Comparison of ENCODE assay signal across 7 mouse cellular contexts in the genomic region with DNA sequence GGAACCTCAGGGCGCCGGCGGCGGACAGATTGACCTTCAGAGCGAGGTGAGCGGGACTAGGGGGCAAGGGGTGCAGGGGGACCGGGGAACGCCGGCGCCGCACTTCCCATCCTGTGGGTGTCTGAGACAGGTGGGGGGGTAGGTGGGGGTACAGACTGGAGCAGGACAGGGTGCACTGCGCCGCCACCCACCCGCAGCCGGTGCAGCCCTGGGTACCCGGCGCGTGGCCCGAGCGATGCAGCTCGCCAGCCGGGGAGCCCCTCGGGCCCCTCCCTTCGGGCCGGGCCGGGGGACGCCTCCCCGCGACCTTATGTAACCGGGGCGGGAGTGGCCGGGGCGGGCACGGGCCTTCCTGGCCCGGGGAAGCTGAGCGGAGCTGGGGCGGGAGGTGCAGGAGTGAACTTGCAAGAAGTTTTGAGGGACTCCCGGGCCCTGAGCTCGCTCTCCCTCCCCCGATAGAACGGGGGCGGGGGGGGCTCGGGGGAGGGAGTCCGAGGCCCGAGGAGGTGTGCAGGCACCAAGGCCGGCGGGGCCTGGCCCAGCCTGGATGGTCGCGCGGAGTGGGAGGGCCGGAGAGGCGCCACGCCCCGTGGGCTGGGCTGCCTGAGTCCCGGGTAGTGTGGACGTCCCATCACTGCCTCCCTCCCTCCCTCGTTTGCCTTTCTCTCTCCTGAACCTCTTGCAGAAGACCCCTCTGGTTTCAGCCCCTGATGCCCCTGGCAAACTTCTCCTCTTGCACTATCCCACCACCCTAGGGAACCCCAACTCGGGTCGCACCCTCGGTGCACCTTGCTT. TPM values are rescaled to one million over a fixed set of nuclear protein-coding genes. Genes with fewer than 3 reads are reported as not detected.
DNase-seq lines count a peak whose midpoint lies in the region; ATAC-seq lines count a peak whose summit lies in the region.

No protein-coding gene starts in this region.

- no peaks in the 10 kb centered on the region for H3K9me3 ChIP-seq in embryonic facial prominence, embryonic 10.5 days
- no peaks in the 10 kb centered on the region for H3K9me3 ChIP-seq in limb, embryonic 11.5 days (ENCODE audit: control insufficient read depth, low read length)
- H3K9me3 ChIP-seq in midbrain, embryonic 13.5 days = no peaks in the 10 kb centered on the region

- no peaks in the 10 kb centered on the region for H3K36me3 ChIP-seq in embryonic facial prominence, embryonic 10.5 days (replicated peaks)
- no peaks in the 10 kb centered on the region for H3K36me3 ChIP-seq in limb, embryonic 11.5 days (ENCODE audit: control insufficient read depth, insufficient read depth, low read length)
- no peaks in the 10 kb centered on the region for H3K36me3 ChIP-seq in midbrain, embryonic 13.5 days

- H3K27me3 ChIP-seq in embryonic facial prominence, embryonic 10.5 days (replicated peaks; ENCODE audit: low read depth, poor library complexity, severe bottlenecking) = peaks cover 53% of the 10 kb centered on the region
- peaks cover 5% of the 10 kb centered on the region; the same call in 1 of the 2 replicates for H3K27me3 ChIP-seq in limb, embryonic 11.5 days (ENCODE audit: control insufficient read depth, insufficient read depth, low read length)
- peaks cover 35% of the 10 kb centered on the region for H3K27me3 ChIP-seq in midbrain, embryonic 13.5 days

- H3K4me3 ChIP-seq in embryonic facial prominence, embryonic 10.5 days = peak overlapping the region; percentile 77
- H3K4me3 ChIP-seq in limb, embryonic 11.5 days (ENCODE audit: low read depth, low read length) = peak overlapping the region; percentile 59
- H3K4me3 ChIP-seq in midbrain, embryonic 13.5 days (replicated peaks) = peak overlapping the region; percentile 48

- peak overlapping the region; percentile 38 for H3K9ac ChIP-seq in limb, embryonic 11.5 days (ENCODE audit: low read length)
- peak overlapping the region; percentile 51 for H3K9ac ChIP-seq in midbrain, embryonic 13.5 days (replicated peaks)

- WGBS in embryonic facial prominence, embryonic 10.5 days = under 1% methylated on average over 59 of the region's 60 CpGs
- WGBS in limb, embryonic 11.5 days = under 1% methylated on average over 50 of the region's 60 CpGs
- 2% methylated on average over 48 of the region's 60 CpGs for WGBS in midbrain, embryonic 13.5 days

- DNase-seq in adrenal gland, adult 2 months = peak; percentile 96
- peak; percentile 78 for DNase-seq in embryonic facial prominence, embryonic 10.5 days (ENCODE audit: low spot score)
- peak; percentile 95 for DNase-seq in kidney, adult 11 months
- peak; percentile 81 for DNase-seq in limb, embryonic 11.5 days (ENCODE audit: low spot score)
- DNase-seq in spleen, adult 18-20 months = peak; percentile 94

- peaks cover 39% of the 10 kb centered on the region for H3K4me1 ChIP-seq in embryonic facial prominence, embryonic 10.5 days
- peaks cover 20% of the 10 kb centered on the region for H3K4me1 ChIP-seq in limb, embryonic 11.5 days (ENCODE audit: control insufficient read depth, insufficient read depth, low read length)
- peaks cover 29% of the 10 kb centered on the region for H3K4me1 ChIP-seq in midbrain, embryonic 13.5 days (replicated peaks)

- H3K4me2 ChIP-seq in limb, embryonic 11.5 days (ENCODE audit: low read depth, severe bottlenecking) = peak overlapping the region; percentile 100
- peak overlapping the region; percentile 78 for H3K4me2 ChIP-seq in midbrain, embryonic 13.5 days (replicated peaks)

- ATAC-seq in granulocyte monocyte progenitor cell, adult 5-6 weeks (replicated peaks; ENCODE audit: poor library complexity, severe bottlenecking) = peak; percentile 71
- peak; percentile 79 for ATAC-seq in limb, embryonic 11.5 days (ENCODE audit: insufficient number of reproducible peaks, low FRiP score, low TSS enrichment, low read depth)
- peak; percentile 82 for ATAC-seq in midbrain, embryonic 13.5 days

- peak overlapping the region; percentile 76 for H3K27ac ChIP-seq in embryonic facial prominence, embryonic 10.5 days (replicated peaks)
- no peak overlapping the region for H3K27ac ChIP-seq in limb, embryonic 11.5 days (replicated peaks; ENCODE audit: low read depth, low read length)
- H3K27ac ChIP-seq in midbrain, embryonic 13.5 days = no peak overlapping the region

RNA-seq across cellular contexts. Expression of a gene that starts 0.6 kb away (rescaled TPM):
- total RNA-seq in adrenal gland, adult 2 months (2021) = 10 to 100 TPM; 14.7 to 24.5 TPM
- polyA plus RNA-seq in adrenal gland, adult 2 months (2012; rRNA removed) = 65.7 and 100.0 TPM in 2 replicates
- polyA plus RNA-seq in embryonic facial prominence, embryonic 10.5 days (2016; fragmentation: Nextera tagmentation; extraction: Ambion mirVana) = 2.3 and 2.9 TPM in 2 replicates
- 6.7 and 9.4 TPM in 2 replicates for total RNA-seq in granulocyte monocyte progenitor cell, adult 5-6 weeks (2014; fragmentation: Nextera tagmentation)
- 6.9 and 7.8 TPM in 2 replicates for total RNA-seq in granulocyte monocyte progenitor cell, adult 5-6 weeks (2017)
- polyA plus RNA-seq in limb, embryonic 11.5 days (2014; fragmentation: Nextera tagmentation; extraction: Ambion mirVana) = 3.7 and 5.6 TPM in 2 replicates
- 1.8 and 2.0 TPM in 2 replicates for polyA plus RNA-seq in midbrain, embryonic 13.5 days (2015; fragmentation: Nextera tagmentation; extraction: Ambion mirVana)

RNA-seq across cellular contexts. Expression of a gene that starts 10.8 kb away (rescaled TPM):
- total RNA-seq in adrenal gland, adult 2 months (2021) = not detected
- polyA plus RNA-seq in adrenal gland, adult 2 months (2012; rRNA removed) = 1.6 and 27.4 TPM in 2 replicates
- 0.10 TPM in 1 of 2 replicates, not detected in the other for polyA plus RNA-seq in embryonic facial prominence, embryonic 10.5 days (2016; fragmentation: Nextera tagmentation; extraction: Ambion mirVana)
- total RNA-seq in granulocyte monocyte progenitor cell, adult 5-6 weeks (2014; fragmentation: Nextera tagmentation) = not detected in 2 replicates
- not detected in 2 replicates for total RNA-seq in granulocyte monocyte progenitor cell, adult 5-6 weeks (2017)
- polyA plus RNA-seq in limb, embryonic 11.5 days (2014; fragmentation: Nextera tagmentation; extraction: Ambion mirVana) = not detected in 2 replicates
- not detected in 2 replicates for polyA plus RNA-seq in midbrain, embryonic 13.5 days (2015; fragmentation: Nextera tagmentation; extraction: Ambion mirVana)

RNA-seq across cellular contexts. Expression of a gene that starts 42.9 kb away (rescaled TPM):
- total RNA-seq in adrenal gland, adult 2 months (2021) = 1 to 10 TPM; 3.5 to 3.7 TPM
- 10.6 and 13.7 TPM in 2 replicates for polyA plus RNA-seq in adrenal gland, adult 2 months (2012; rRNA removed)
- polyA plus RNA-seq in embryonic facial prominence, embryonic 10.5 days (2016; fragmentation: Nextera tagmentation; extraction: Ambion mirVana) = 0.35 TPM in 1 of 2 replicates, not detected in the other
- total RNA-seq in granulocyte monocyte progenitor cell, adult 5-6 weeks (2014; fragmentation: Nextera tagmentation) = not detected in 2 replicates
- 0.62 TPM in 1 of 2 replicates, not detected in the other for total RNA-seq in granulocyte monocyte progenitor cell, adult 5-6 weeks (2017)
- polyA plus RNA-seq in limb, embryonic 11.5 days (2014; fragmentation: Nextera tagmentation; extraction: Ambion mirVana) = 1.8 and 2.6 TPM in 2 replicates
- polyA plus RNA-seq in midbrain, embryonic 13.5 days (2015; fragmentation: Nextera tagmentation; extraction: Ambion mirVana) = 1.0 TPM in 2 replicates

RNA-seq across cellular contexts. Expression of a gene that starts 43.2 kb away (rescaled TPM):
- under 1 TPM; 0.43 to 0.86 TPM for total RNA-seq in adrenal gland, adult 2 months (2021)
- polyA plus RNA-seq in adrenal gland, adult 2 months (2012; rRNA removed) = 0.44 and 1.1 TPM in 2 replicates
- polyA plus RNA-seq in embryonic facial prominence, embryonic 10.5 days (2016; fragmentation: Nextera tagmentation; extraction: Ambion mirVana) = 0.21 and 0.24 TPM in 2 replicates
- not detected in 2 replicates for total RNA-seq in granulocyte monocyte progenitor cell, adult 5-6 weeks (2014; fragmentation: Nextera tagmentation)
- total RNA-seq in granulocyte monocyte progenitor cell, adult 5-6 weeks (2017) = 1.0 TPM in 1 of 2 replicates, not detected in the other
- polyA plus RNA-seq in limb, embryonic 11.5 days (2014; fragmentation: Nextera tagmentation; extraction: Ambion mirVana) = 0.95 and 1.3 TPM in 2 replicates
- polyA plus RNA-seq in midbrain, embryonic 13.5 days (2015; fragmentation: Nextera tagmentation; extraction: Ambion mirVana) = 0.62 and 0.66 TPM in 2 replicates

RNA-seq across cellular contexts. Expression of a gene that starts 48.6 kb away (rescaled TPM):
- 1 to 10 TPM; 2.6 to 6.9 TPM for total RNA-seq in adrenal gland, adult 2 months (2021)
- polyA plus RNA-seq in adrenal gland, adult 2 months (2012; rRNA removed) = 18.6 and 21.6 TPM in 2 replicates
- 7.3 and 8.3 TPM in 2 replicates for polyA plus RNA-seq in embryonic facial prominence, embryonic 10.5 days (2016; fragmentation: Nextera tagmentation; extraction: Ambion mirVana)
- total RNA-seq in granulocyte monocyte progenitor cell, adult 5-6 weeks (2014; fragmentation: Nextera tagmentation) = 0.15 TPM in 1 of 2 replicates, not detected in the other
- total RNA-seq in granulocyte monocyte progenitor cell, adult 5-6 weeks (2017) = 0.22 TPM in 1 of 2 replicates, not detected in the other
- polyA plus RNA-seq in limb, embryonic 11.5 days (2014; fragmentation: Nextera tagmentation; extraction: Ambion mirVana) = 3.9 and 4.2 TPM in 2 replicates
- 26.9 and 28.0 TPM in 2 replicates for polyA plus RNA-seq in midbrain, embryonic 13.5 days (2015; fragmentation: Nextera tagmentation; extraction: Ambion mirVana)

Comparison
In these comparisons a context has a peak if more than half of its experiments do, and no peak if none do; other contexts are left out.
1. RNA of a gene that starts 0.6 kb away (polyA plus RNA-seq): 65.7 to 100.0 TPM in adrenal gland, adult 2 months; 3.7 to 5.6 TPM in limb, embryonic 11.5 days, 2.3 to 2.9 TPM in embryonic facial prominence, embryonic 10.5 days and 1.8 to 2.0 TPM in midbrain, embryonic 13.5 days; every median in the first group is over 10 times any median in the second.
2. Peak in every context shown above with its lines, with median percentiles within 50 percentile points of each other: DNase-seq, H3K4me3 ChIP-seq and ATAC-seq.